Mouse (Mus musculus): ENCODE measurements at regions not wholly inside any gene's neighbourhood (a gene's known extent, or its start where the extent isn't known, plus 50 kb on each side); places are given as distances from the start of the nearest gene placed in this dataset.
A peak's percentile ranks its signal among the peaks of the same experiment; 100 is the strongest.

DNA sequence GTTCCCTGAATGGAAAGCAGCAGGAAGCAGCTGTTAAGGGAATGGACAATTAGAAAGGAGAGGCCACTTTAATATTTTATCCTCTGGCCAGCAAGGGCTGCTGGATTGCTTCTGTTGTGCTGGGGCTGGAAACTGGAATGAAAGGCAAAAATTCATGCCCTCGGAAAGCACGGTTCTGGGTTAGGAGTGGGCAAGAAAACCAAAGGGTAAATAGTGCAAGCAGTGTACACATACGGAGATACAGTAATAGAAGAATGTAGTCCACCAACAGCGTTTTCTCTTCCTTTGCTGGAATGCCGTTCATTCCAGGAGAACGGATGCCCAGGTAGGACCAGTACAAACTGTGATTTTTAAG lies 50.8 kb upstream of the Zfr start:
- no peak for DNase-seq

DNA sequence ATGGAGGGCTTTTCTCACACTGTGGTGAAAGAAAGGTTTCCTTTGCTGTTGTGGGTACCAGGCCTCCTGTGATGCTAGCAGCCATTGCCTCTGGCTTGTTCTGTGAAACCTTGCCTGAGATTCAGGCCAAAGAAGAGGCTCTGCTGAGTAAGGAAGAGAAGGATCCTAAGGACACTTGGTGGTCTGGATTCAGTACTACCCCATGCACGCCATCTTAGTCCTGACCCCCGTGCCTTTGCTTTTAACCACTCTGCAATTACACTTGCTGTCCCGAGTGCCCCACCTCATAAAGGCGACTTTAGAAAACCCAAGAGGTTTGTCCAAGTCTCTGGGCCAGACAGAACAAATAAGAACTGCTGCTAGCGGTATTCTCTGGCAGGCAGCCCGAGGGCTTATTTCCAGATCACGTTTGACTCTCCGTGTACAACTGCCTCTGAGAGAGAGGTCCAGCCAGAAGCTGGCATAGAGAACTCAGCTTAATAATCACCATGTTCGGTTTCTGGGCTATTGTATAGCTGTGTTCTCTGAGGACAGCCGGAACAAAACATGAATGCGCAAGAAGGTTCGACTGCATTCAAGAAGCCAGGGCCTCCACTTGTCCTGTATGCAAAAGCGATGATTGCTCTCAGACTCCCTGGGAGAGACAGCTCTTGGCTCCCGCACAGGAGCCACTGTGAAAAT lies 51.3 kb upstream of the Zfr start:
- DNase-seq, result peak; percentile 83 to 87

DNA sequence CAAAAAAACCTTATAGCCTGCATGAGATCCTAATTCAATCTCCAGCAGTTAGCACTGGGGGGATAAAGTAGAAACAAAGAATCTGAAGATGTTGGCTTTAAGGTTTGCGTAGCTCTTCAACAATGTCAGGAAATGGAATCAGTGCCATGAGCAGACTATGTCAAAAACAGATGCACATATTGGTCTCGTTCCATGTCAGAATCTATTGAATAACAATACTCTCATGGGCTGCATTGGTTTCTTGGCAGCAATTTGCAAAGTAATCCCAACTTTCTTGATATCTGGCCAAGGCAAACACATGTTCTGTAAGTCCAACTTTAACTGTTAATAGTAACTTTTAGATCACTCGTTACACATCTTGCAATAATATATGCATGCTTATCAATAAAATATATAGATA lies 58.1 kb upstream of the Sub1 start:
- DNase-seq, result no peak

DNA sequence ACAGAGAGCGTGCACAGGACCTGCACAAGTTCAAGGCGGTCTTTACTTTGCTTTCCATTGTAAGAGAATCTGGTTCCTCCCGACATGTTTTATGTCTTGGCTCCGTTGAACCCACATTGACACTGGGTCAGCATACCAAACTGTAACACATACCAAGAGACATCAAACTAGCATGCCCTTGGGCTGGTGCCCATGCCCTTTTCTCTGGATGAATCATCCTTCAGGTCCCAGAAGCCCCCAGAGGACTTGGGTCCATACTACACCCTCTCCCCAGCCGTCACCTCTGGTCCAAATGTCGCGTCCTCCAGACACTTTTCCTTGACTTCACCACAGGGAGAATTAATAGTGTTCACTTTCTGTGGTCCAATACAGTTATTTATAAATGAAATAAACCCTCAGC lies 56.8 kb upstream of the Sub1 start:
- peak in 1 of 2 experiments; percentile 38 for DNase-seq

DNA sequence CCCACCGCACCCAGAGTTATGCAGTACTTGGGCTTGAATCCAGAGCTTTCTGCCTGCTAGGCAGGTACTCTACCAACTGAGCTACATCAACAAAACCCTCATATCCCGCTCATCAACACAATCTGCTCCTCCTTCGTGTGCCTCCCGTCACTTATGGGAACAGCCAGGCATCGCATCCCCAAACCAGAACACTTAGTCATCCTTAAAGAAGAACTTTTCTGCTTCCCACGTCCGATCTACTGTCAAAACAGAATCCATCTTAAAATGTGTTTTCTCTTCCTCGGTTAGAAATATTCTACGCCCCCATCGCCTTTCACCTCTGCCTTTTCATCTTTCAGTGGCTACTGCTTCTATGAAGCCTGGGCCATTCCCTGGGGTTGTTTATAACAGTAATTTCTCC lies 52.2 kb upstream of the Sub1 start:
- DNase-seq, result no peak

DNA sequence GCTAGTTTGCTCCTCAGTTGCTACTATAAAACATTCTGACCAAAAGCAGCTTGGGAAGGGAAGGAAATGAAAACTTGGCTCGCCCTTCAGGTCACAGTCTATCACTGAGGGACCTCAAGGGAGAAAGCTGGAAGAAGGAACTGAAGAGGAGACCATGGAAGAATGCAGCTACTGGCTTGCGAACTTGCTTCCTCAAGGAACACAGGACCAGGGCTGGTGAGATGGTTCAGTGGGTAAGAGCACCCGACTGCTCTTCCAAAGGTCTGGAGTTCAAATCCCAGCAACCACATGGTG lies 51.4 kb upstream of the Sub1 start:
- DNase-seq, result no peak

DNA sequence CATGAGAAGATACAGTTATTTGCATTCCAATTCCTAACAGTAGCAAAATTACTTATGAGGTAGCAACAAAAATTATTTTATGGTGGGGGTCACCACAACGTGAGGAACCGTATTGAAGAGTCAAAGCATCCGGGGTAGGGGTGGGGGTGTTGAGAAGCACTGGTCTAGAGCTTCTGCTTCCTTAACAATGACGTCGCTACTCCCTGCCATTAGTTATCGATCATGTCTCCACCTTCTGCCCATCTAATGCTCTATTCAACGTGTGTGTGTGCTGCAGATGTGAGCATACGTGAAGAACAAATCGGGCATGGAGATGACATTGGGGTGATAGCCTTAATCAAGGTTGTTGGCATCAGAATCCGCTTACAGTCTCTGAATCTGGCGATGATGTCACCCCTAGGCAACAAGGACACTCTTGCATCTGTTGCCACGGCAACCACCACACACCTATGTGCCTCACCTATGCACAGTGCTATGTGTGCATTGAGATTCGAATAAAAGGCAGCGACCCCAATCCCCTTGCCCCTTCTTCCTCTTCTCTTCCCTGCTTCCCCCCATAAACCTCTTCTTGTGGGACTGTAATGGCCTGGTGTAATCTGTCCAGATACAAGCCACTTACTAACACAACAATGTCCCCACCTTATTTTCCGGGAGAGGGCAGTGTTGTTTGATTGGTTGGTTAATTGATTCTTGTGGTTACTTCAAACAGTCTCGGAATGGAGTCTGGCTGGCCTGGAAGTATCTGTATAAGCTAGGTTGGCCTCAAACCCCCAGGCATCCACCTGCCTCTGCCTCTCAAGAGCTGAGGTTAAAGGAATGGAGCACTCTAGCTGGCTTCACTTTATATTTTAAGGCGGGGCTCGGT lies 50.8 kb upstream of the Sub1 start:
- no peak for DNase-seq

All from kidney, postnatal 4 days (tissue).